Mouse (Mus musculus) ovary, postnatal 36 days (tissue): ENCODE results near the gene Syt17.
A peak's percentile ranks its signal among the peaks of the same experiment; 100 is the strongest.

Experiments used
- DNase-seq: peaks from one replicate; pipeline ENCODE4 v3.0.0; 2022; ENCODE audit warnings: low spot score, mixed read lengths

The Syt17 gene

GRCm38 (mm10) chr7:118448134-118448967, at the start of gene Syt17:
Syt17 (minus strand) TSS chr7:118448222.
- DNase-seq, result peak; percentile 59

- DNase-seq, result no peak
Observed at GRCm38 (mm10) chr7:118494892-118495579, 47.0 kb upstream of the Syt17 start.

GRCm38 (mm10) chr7:118493892-118494291, 45.9 kb upstream of the Syt17 start:
- no peak for DNase-seq

DNA sequence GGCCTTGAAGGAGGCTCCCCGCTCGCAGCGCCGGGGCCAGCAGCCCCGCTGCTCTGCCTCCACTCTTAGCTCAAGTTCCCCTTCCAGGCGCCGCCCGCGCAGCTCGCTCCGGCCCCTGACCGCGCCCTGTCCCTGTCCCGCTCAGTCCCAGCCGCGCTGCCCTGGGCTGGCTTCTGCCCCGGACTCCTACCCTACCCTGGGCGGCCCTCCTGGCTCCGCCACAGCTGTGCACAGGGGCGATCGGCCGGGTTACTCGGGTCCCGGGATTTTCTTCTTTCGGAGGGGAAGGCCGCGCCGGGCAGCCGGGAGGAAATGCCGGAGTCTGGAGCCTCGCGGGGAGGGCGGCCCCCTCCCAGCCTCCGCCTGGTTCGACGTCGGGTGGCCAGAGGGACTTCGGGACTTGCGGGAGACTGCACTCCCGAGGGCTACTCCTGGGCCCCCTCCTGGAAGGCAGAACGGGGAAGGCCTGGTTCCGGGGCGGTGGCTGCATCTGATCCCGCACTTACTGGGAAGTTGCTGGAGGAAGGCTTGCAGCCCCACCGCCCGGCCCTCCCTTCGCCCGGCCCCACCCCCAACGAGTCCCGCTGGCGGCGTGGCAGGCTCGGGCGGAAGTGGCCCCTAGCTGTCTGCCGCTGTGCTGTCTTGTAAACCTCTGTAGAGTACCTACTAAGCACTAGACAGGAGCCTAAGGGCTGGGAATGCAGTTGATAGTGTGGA, 43.6 kb upstream of the Syt17 start, which contains the start of gene Itpripl2:
TSS of gene Itpripl2 (minus strand) at position 545 of the 717 bp plus-strand sequence.
- DNase-seq, result peak; percentile 77

DNA sequence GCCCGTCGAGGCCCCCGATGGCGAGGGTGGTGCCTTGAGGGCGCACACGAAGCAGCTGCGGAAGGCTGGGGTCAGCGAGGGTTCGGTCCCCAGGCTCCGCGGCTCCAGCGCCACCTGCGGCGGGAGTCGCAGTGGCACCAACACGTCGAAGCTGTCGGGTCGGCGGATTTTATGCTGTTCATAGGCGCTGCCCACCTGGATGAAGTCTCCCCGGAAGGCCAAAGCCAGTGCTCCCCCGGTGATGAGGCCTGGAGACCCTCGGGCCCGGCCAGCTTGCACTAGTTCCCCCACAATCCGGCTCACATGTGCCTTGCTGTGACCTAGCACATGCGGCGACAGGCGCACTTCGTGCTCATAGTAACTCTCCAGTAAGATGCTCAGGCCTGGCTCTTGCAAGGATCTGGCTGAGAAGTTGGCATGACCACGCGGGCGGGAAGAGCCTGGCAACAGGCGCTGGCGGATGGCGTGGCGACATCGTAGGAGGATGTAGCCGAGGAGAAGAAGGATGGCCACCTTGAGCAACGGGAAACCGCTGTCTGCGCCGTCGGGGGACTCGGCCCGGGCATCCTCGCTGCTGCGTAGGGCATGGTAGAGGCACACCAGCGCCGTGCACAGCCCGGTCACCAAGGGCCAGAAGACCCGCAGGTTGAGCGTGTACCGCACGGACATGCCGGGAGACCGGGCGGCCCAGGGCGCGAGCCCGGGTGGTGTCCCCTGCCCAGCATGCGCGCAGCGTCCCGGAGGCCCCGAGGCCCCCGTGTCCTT, 42.8 kb upstream of the Syt17 start:
- no peak for DNase-seq

GRCm38 (mm10) chr7:118489706-118490665, 42.0 kb upstream of the Syt17 start:
- peak; percentile 16 for DNase-seq

DNA sequence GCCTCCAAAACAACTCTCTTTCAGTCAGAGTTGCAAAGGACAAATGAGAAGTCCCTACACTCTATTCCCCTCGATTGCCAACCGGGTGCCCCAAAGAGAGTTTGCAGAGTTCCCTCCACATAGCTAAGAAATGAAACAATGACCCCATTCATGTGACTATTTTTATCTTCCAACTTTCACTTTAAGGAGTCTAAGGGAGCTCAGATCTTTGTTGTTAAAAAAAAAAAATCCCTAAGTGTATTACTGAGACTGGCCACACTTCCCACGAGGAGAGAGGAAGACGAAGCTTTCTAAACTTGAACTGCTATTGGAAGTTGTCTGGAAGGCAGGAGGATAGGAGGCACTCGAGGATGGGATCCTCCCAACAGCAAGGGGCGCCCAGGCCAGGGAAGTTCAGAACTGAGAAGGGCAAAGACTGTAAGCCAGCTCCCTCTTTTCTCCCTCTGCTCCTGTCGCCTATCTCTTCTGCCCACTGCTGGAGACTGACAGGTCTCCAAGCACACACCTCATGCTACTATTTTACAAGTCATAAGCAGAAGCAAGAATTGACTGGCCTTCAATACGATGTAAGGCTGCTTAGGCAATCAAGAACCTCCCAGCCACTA, 40.1 kb upstream of the Syt17 start:
- DNase-seq, result no peak

- no peak for DNase-seq
Observed at GRCm38 (mm10) chr7:118486917-118487316, 38.9 kb upstream of the Syt17 start.

DNA sequence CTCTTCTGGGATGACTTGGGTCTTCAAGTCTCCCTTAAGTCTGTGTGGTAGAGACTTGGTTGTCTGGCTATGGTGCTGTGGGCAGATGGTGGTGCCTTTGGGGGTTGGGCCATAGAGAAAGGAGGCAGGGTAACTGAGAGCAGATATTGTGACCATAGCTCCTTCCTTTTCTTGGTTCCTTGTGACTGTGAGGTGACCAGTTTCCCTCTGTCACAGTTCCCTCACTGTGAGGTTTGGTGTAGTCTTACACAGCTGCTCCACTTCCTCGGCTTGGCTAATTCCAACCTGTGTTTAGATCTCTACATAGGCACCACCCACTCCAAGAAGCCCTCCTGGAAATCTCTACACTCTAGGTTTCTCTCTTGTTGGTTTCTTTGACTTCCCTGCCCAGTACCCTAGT, 36.0 kb upstream of the Syt17 start:
- no peak for DNase-seq

GRCm38 (mm10) chr7:118482001-118482400, 34.0 kb upstream of the Syt17 start:
- DNase-seq, result no peak

- no peak for DNase-seq
Observed at GRCm38 (mm10) chr7:118481047-118481810, 33.2 kb upstream of the Syt17 start.

GRCm38 (mm10) chr7:118480160-118480709, 32.2 kb upstream of the Syt17 start:
- no peak for DNase-seq

DNA sequence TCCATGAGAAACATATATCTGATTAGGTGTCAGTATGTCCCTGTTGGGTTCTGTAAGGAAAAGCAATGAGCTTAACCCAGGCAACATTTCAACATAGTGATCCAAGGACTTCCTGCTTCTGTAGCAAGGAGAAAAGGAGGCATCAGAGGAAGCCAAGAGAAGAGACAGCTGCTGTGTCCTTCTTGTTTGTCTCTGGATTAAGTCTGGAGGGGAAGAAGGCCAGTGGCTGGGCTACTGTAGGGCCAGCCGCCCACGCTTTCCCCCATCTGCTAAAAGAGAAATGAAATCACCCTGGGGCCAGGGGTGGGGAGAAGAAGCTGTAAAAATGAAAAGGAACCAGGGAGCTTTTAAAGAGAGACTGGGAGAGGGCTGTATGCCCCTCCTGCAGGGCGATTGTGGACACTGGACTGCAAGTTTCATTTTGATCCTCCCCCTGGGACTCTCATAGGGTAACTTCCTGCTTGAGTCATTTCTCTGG, 30.9 kb upstream of the Syt17 start:
- peak; percentile 20 for DNase-seq

- DNase-seq, result no peak
Observed at GRCm38 (mm10) chr7:118476428-118476827, 28.4 kb upstream of the Syt17 start.

DNA sequence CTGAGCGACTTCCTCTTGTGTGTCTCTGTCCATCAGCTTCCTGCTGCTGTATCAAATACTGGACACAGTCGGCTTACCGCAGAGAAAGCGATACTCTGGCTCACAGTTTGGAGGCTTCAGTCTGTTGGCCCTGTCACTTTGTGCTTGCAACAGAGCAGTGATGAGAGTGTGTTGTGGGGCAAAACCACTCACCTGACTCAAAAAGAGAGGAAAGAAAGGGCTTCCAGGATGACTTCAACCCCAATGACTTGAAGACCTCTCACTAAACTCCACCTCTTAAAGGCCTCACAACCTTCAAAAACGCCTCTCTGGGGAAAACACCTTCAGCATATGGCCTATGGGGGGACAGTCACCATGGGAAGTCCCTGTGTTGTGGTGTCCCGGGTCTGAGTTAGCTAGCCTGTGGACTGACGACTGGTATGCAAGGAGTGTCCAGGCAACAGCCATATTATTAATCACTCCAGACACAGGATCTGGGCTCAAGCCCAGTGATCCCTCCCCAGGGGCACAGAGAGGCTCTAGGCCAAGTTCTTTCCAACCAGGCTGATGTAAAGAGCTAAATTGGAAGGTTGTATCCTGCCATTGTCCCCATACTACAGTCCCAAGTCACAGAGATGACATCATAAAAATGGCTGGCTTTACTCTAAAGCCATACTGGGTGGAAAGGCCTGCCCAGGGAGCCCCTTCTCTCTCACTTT, 27.1 kb upstream of the Syt17 start:
- no peak for DNase-seq

- no peak for DNase-seq
Observed at GRCm38 (mm10) chr7:118472886-118473285, 24.9 kb upstream of the Syt17 start.

- DNase-seq, result no peak
Observed at GRCm38 (mm10) chr7:118468060-118468459, 20.0 kb upstream of the Syt17 start.

DNA sequence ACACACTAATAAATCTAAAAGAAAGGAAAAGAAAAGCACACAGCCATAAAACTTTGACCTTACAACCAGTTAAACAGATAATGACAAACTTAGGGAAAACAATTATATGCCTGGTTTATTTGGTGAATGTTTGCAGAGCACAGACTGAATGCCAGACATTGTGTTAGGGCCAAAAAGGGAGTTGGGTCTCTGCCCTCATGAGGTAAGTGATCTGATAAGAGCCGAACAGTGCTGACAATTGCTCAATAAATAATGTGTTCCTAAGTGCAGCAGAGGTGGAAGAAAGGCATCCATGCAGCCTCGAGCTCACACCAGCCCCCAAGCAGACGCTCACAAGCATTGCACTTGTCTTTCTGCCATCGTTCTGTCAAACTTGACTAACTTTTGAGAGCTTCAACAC, 16.4 kb upstream of the Syt17 start:
- no peak for DNase-seq
